ENCODE assay signal across 9 mouse cellular contexts in the genomic region with DNA sequence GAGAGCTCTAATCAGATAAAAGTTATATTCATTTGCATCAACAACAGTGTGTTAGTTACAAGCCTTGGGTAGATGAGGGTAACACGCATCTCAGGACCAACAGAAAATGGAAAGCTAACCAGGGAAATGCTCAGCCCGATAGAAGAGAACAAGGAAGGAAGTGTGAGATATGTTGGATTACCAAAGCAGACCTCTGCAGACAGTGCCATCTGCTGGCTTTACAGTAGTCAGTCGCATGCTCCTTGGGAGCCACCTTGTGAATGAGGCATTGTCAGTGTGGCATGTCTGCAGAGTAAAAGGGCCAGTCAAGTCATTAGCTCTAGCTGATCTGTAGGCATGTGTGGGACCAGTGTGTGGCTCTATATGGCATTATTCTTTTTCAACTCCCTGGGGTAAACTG.
DNase-seq lines count a peak whose midpoint lies in the region; ATAC-seq and TF ChIP-seq lines count a peak whose summit lies in the region.
"Had no signal": no experiment of that assay in that cellular context is flagged by ENCODE, and none has a peak within 500 bp of the region (broad histone marks: within the 10 kb centered on the region; RNA-seq: fewer than 3 reads in every experiment).

No protein-coding gene starts in this region.

- H3K27me3 ChIP-seq in ES-Bruce4 (ENCODE audit: control insufficient read depth, insufficient read depth, low read length, poor library complexity, severe bottlenecking) = no peaks in the 10 kb centered on the region; the same call in 1 of the 2 replicates
- no peaks in the 10 kb centered on the region for H3K27me3 ChIP-seq in neural tube, embryonic 14.5 days (ENCODE audit: control insufficient read depth, insufficient read depth, low read length)
- H3K27me3 ChIP-seq: midbrain, embryonic 12.5 days had no signal

- DNase-seq in 416B (ENCODE audit: low read depth) = peak; percentile 54
- DNase-seq in cerebellum, adult 9-11 months = peak; percentile 27
- DNase-seq in frontal cortex, postnatal 14 days (ENCODE audit: low spot score in 2 of 2) = peak; percentile 18 to 44
- peak; percentile 15 to 61 for DNase-seq in layer of hippocampus, postnatal 14 days (ENCODE audit: low spot score in 2 of 2)

- TF ChIP-seq CTCF in ES-Bruce4 (IDR thresholded peaks at IDR 0.05; ENCODE audit: low read depth, low read length) = peak; percentile 53

- H3K36me3 ChIP-seq in ES-Bruce4 (ENCODE audit: control insufficient read depth, insufficient read depth, low read length, poor library complexity, severe bottlenecking) = no peaks in the 10 kb centered on the region
- no peaks in the 10 kb centered on the region for H3K36me3 ChIP-seq in neural tube, embryonic 14.5 days (ENCODE audit: control insufficient read depth, insufficient read depth, low read length)
- H3K36me3 ChIP-seq: midbrain, embryonic 12.5 days had no signal

- no peak overlapping the region for H3K27ac ChIP-seq in ES-Bruce4 (ENCODE audit: insufficient read depth, low read length)
- no peak overlapping the region for H3K27ac ChIP-seq in neural tube, embryonic 14.5 days (ENCODE audit: low read depth, low read length)
- H3K27ac ChIP-seq: midbrain, embryonic 12.5 days had no signal

- TF ChIP-seq EP300 in ES-Bruce4 (IDR thresholded peaks at IDR 0.05; ENCODE audit: insufficient read depth, low read depth, low read length) = no peak

- no peaks in the 10 kb centered on the region for H3K4me1 ChIP-seq in ES-Bruce4 (ENCODE audit: control insufficient read depth, insufficient read depth, low read length)
- H3K4me1 ChIP-seq in neural tube, embryonic 14.5 days (ENCODE audit: control insufficient read depth, insufficient read depth, low read length) = no peaks in the 10 kb centered on the region
- H3K4me1 ChIP-seq: midbrain, embryonic 12.5 days had no signal

- H3K9ac ChIP-seq in ES-Bruce4 (ENCODE audit: low read depth, poor library complexity, severe bottlenecking) = no peak overlapping the region
- no peak overlapping the region for H3K9ac ChIP-seq in neural tube, embryonic 14.5 days (replicated peaks; ENCODE audit: low read depth, low read length)
- H3K9ac ChIP-seq: midbrain, embryonic 12.5 days had no signal

- no peak overlapping the region for H3K4me3 ChIP-seq in ES-Bruce4 (ENCODE audit: low read depth, low read length)
- no peak overlapping the region for H3K4me3 ChIP-seq in neural tube, embryonic 14.5 days (ENCODE audit: low read depth, low read length)
- H3K4me3 ChIP-seq: erythroblast, embryonic 14.5 days; midbrain, embryonic 12.5 days had no signal

- no peak overlapping the region for H3K4me2 ChIP-seq in neural tube, embryonic 14.5 days (ENCODE audit: low read depth, low read length)
- H3K4me2 ChIP-seq: midbrain, embryonic 12.5 days had no signal

- peak; percentile 82 for ATAC-seq in neural tube, embryonic 14.5 days (ENCODE audit: low read depth)
- ATAC-seq in CD4-positive, CD25-positive, alpha-beta regulatory T cell, adult 4 months = no peak

- WGBS in neural tube, embryonic 14.5 days = 36% methylated on average over 3 of the region's 3 CpGs

- H3K9me3 ChIP-seq in ES-Bruce4 (replicated peaks; ENCODE audit: control insufficient read depth, insufficient read depth, low read length, poor library complexity, severe bottlenecking) = no peaks in the 10 kb centered on the region
- H3K9me3 ChIP-seq in neural tube, embryonic 14.5 days (ENCODE audit: control insufficient read depth, low read length) = no peaks in the 10 kb centered on the region
- H3K9me3 ChIP-seq: midbrain, embryonic 12.5 days had no signal

- TF ChIP-seq POLR2A in ES-Bruce4 (IDR thresholded peaks at IDR 0.05; ENCODE audit: insufficient read depth, low read length) = no peak
